Mouse (Mus musculus) activated CD4-positive, CD25-positive, alpha-beta regulatory T cell, adult 9 weeks (primary cell): Measurements from ENCODE around the gene Cdc42se2. TPM values are rescaled to one million over a fixed set of nuclear protein-coding genes. Genes with fewer than 3 reads are reported as not detected.

Source experiments
- polyA plus RNA-seq: library from polyadenylated mRNA; unstranded; fragments of 100-300 nt; shearing (Covaris generic); gene quantifications from one replicate; pipeline ENCODE4 v1.2.1, GENCODE M21; 2017

Gene Cdc42se2
- polyA plus RNA-seq, result 518 TPM

DNA sequence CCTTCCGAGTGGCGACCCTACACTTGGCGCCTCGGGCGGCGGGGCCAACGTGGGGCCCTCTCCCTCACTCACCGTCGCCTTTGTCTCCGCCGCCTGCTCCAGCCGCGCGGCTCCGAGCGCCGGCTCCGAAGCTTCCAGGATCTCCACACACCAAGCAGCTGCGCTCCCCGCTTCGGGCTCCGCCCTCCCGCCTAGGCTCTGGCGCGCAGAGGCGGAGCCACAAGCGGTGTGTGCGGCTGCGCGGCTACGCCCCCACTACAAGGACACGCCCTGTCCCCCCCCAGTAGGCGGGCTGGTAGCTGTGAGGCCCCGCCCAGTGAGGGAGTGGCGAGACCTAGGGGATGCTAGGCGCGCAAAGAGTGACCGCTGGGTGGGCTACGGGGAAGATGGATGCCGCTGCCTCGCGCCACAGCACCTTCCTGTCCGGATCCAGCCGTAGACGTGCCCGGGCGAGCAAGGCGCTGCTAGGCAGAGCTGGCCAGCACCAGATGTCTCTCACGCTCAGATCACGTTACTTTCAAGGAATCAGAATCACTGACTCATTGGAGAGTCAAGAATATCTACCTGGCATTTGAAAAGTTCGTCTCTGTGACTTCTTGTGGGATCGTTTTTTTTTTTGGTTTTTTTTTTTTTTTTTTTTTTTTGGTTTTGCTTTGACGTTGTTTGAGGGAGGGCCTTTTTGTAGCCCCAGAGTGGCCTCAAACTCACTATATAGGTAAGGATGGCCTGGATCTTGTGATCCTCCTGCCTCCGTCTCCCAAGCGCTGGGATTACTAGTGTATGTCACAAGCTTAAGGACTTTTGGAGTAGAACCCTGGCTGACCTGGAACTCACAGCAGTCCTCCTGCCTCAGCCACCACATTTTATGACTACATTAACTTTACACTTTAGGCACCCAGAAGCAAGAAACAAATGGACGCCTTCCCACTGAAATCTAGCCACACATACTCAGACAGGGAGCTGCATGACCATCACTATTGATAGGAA, at the start of gene Cdc42se2:
Gene Cdc42se2, minus strand, starts transcription at position 188 of the 987 bp plus-strand sequence.

Other genes with a start within 250 kb of the Cdc42se2 start
- gene Lyrm7, start 73.2 kb upstream of the Cdc42se2 start, polyA plus RNA-seq, result 6.4 TPM
- 367 TPM for gene Hint1, start 78.7 kb upstream of the Cdc42se2 start, polyA plus RNA-seq
- 2.0 TPM for gene Gpx3, start 114.8 kb upstream of the Cdc42se2 start, polyA plus RNA-seq
- 187 TPM for gene Tnip1, start 175.2 kb upstream of the Cdc42se2 start, polyA plus RNA-seq
- gene Anxa6, start 245.8 kb upstream of the Cdc42se2 start, polyA plus RNA-seq, result 613 TPM